8 mouse cellular contexts compared by ENCODE assay signal in genomic region chr9:41891206-41891605, GRCm38 (mm10).
A peak's percentile ranks its signal among the peaks of the same experiment; 100 is the strongest.
DNase-seq lines count a peak whose midpoint lies in the region; ATAC-seq and TF ChIP-seq lines count a peak whose summit lies in the region.

No protein-coding gene starts in this region.

- H3K9me3 ChIP-seq in kidney, postnatal 0 days (replicated peaks; ENCODE audit: low read length): no peaks in the 10 kb centered on the region
- H3K9me3 ChIP-seq in forebrain, postnatal 0 days (ENCODE audit: low read length): no peaks in the 10 kb centered on the region
- no peaks in the 10 kb centered on the region for H3K9me3 ChIP-seq in midbrain, embryonic 11.5 days (ENCODE audit: control insufficient read depth, low read length)

- WGBS in kidney, postnatal 0 days: 40% methylated on average over 7 of the region's 7 CpGs
- WGBS in kidney, adult 2 months: 63% methylated on average over 7 of the region's 7 CpGs
- WGBS in forebrain, postnatal 0 days: 12% methylated on average over 7 of the region's 7 CpGs
- 44% methylated on average over 7 of the region's 7 CpGs for WGBS in midbrain, embryonic 11.5 days

- no peak overlapping the region for H3K4me3 ChIP-seq in kidney, postnatal 0 days (replicated peaks; ENCODE audit: low read depth, low read length)
- H3K4me3 ChIP-seq in kidney, adult 2 months (ENCODE audit: insufficient read depth, low read depth, low read length): no peak overlapping the region
- no peak overlapping the region; the same call in 1 of the 2 replicates for H3K4me3 ChIP-seq in forebrain, postnatal 0 days (ENCODE audit: low read depth, low read length)
- H3K4me3 ChIP-seq in midbrain, embryonic 11.5 days (ENCODE audit: low read depth, low read length): no peak overlapping the region

- ATAC-seq in kidney, postnatal 0 days (replicated peaks; ENCODE audit: low FRiP score, low read depth): no peak
- ATAC-seq in forebrain, postnatal 0 days: peak; percentile 45
- ATAC-seq in midbrain, embryonic 11.5 days (ENCODE audit: low FRiP score): peak; percentile 7; the same call in 1 of the 2 replicates

- no peak for DNase-seq in kidney, postnatal 0 days (ENCODE audit: low spot score)
- DNase-seq in kidney, adult 2 months: no peak
- DNase-seq in embryo, embryonic 11 days: peak; percentile 47
- peak; percentile 81 for DNase-seq in forebrain, postnatal 0 days
- DNase-seq in midbrain, embryonic 11.5 days (ENCODE audit: low spot score, missing footprints): peak; percentile 87
- no peak for DNase-seq in gastrocnemius, postnatal 10 days
- DNase-seq in adrenal gland, postnatal 14 days: no peak
- DNase-seq in spleen, postnatal 4 days (ENCODE audit: low spot score in 2 of 2): no peak

- H3K4me1 ChIP-seq in kidney, postnatal 0 days (replicated peaks; ENCODE audit: insufficient read depth, low read length): peaks cover 5% of the 10 kb centered on the region; the same call in 1 of the 2 replicates
- no peaks in the 10 kb centered on the region for H3K4me1 ChIP-seq in kidney, adult 2 months (ENCODE audit: control insufficient read depth, insufficient read depth, low read length)
- peaks cover 20% of the 10 kb centered on the region for H3K4me1 ChIP-seq in forebrain, postnatal 0 days (ENCODE audit: insufficient read depth)
- peaks cover 15% of the 10 kb centered on the region for H3K4me1 ChIP-seq in midbrain, embryonic 11.5 days (ENCODE audit: control insufficient read depth, insufficient read depth, low read length)

- H3K36me3 ChIP-seq in kidney, postnatal 0 days (ENCODE audit: insufficient read depth, low read length): no peaks in the 10 kb centered on the region
- H3K36me3 ChIP-seq in kidney, adult 2 months (ENCODE audit: control insufficient read depth, insufficient read depth, low read length): no peaks in the 10 kb centered on the region
- H3K36me3 ChIP-seq in forebrain, postnatal 0 days (ENCODE audit: insufficient read depth): no peaks in the 10 kb centered on the region
- H3K36me3 ChIP-seq in midbrain, embryonic 11.5 days (ENCODE audit: control insufficient read depth, insufficient read depth, low read length): no peaks in the 10 kb centered on the region

- TF ChIP-seq CTCF in kidney, postnatal 0 days (IDR thresholded peaks at IDR 0.05; ENCODE audit: low read depth): no peak
- no peak for TF ChIP-seq CTCF in kidney, adult 2 months (conservative IDR thresholded peaks at IDR 0.05; ENCODE audit: insufficient read depth, insufficient read length, low read depth, low read length)
- no peak for TF ChIP-seq CTCF in forebrain, postnatal 0 days (IDR thresholded peaks at IDR 0.05; ENCODE audit: low read depth)

- TF ChIP-seq POLR2A in kidney, adult 2 months (IDR thresholded peaks at IDR 0.05; ENCODE audit: low read depth, low read length): no peak

- H3K27me3 ChIP-seq in kidney, postnatal 0 days (ENCODE audit: insufficient read depth, low read length): no peaks in the 10 kb centered on the region
- H3K27me3 ChIP-seq in kidney, adult 2 months (replicated peaks; ENCODE audit: control insufficient read depth, insufficient read depth, low read length): no peaks in the 10 kb centered on the region; the same call in 1 of the 2 replicates
- H3K27me3 ChIP-seq in forebrain, postnatal 0 days (ENCODE audit: insufficient read depth, low read length): no peaks in the 10 kb centered on the region
- H3K27me3 ChIP-seq in midbrain, embryonic 11.5 days (ENCODE audit: control insufficient read depth, insufficient read depth, low read length): no peaks in the 10 kb centered on the region

- peak overlapping the region; percentile 91 for H3K27ac ChIP-seq in kidney, postnatal 0 days
- H3K27ac ChIP-seq in kidney, adult 2 months (ENCODE audit: insufficient read depth, low read depth, low read length): no peak overlapping the region
- peak overlapping the region; percentile 99 for H3K27ac ChIP-seq in forebrain, postnatal 0 days (ENCODE audit: low read depth, low read length)
- peak overlapping the region; percentile 86 for H3K27ac ChIP-seq in midbrain, embryonic 11.5 days (ENCODE audit: low read depth, low read length)

- no peak overlapping the region for H3K9ac ChIP-seq in kidney, postnatal 0 days (ENCODE audit: low read depth, low read length)
- H3K9ac ChIP-seq in forebrain, postnatal 0 days: peak overlapping the region; percentile 79
- H3K9ac ChIP-seq in midbrain, embryonic 11.5 days (ENCODE audit: low read length): peak overlapping the region; percentile 66

- H3K4me2 ChIP-seq in kidney, postnatal 0 days (ENCODE audit: low read length): peak overlapping the region; percentile 63; the same call in 1 of the 2 replicates
- H3K4me2 ChIP-seq in forebrain, postnatal 0 days (ENCODE audit: low read depth): peak overlapping the region; percentile 61
- peak overlapping the region; percentile 42; the same call in 1 of the 2 replicates for H3K4me2 ChIP-seq in midbrain, embryonic 11.5 days

Comparison
In these comparisons a context has a peak if more than half of its experiments do, and no peak if none do; other contexts are left out.
1. DNase-seq: peak in embryo, embryonic 11 days (single experiment), forebrain, postnatal 0 days (single experiment) and midbrain, embryonic 11.5 days (single experiment); none in kidney, postnatal 0 days (single experiment), kidney, adult 2 months (single experiment), gastrocnemius, postnatal 10 days (single experiment), adrenal gland, postnatal 14 days (single experiment) and spleen, postnatal 4 days (0 of 2).
2. Peak in every context shown above with its lines, with median percentiles within 50 percentile points of each other: H3K4me2 ChIP-seq.